Mouse (Mus musculus): ENCODE measurements around the gene Fam90a1a.

- TF ChIP-seq POLR2A (IDR thresholded peaks at IDR 0.05; ENCODE audit: borderline replicate concordance, extremely low read depth, low read depth, low read length) (no peak), CTCF (IDR thresholded peaks at IDR 0.05; ENCODE audit: insufficient read depth, low read length) (no peak)
Observed at GRCm38 (mm10) chr8:21915625-21916024, 42.9 kb upstream of the Fam90a1a start.

All from lung, adult 2 months (tissue).